Mouse (Mus musculus) midbrain, postnatal 0 days (tissue): ENCODE results near the gene Nfkb2. TPM values are rescaled to one million over a fixed set of nuclear protein-coding genes. Genes with fewer than 3 reads are reported as not detected.

Experiments
- ATAC-seq: fragments of 200-750 bp; cut with Nextera tagmentation; 2 replicates; pipeline ENCODE4 v1.8.0; 2017; ENCODE audit warnings: moderate number of reproducible peaks, mild to moderate bottlenecking, moderate TSS enrichment, moderate library complexity; ENCODE audit not compliant: low FRiP score
- DNase-seq: peaks from one replicate; pipeline ENCODE4 v3.0.0-alpha.2; 2015; ENCODE audit warnings: low spot score
- H3K27ac ChIP-seq: fragments of 300-500 bp; sonication (generic); 2 replicates; pipeline ENCODE4 v1.5.1; 2014; ENCODE audit warnings: low read depth, mild to moderate bottlenecking, low read length, mixed read lengths
- H3K27me3 ChIP-seq: fragments of 300-500 bp; sonication (generic); 2 replicates; pipeline ENCODE4 v1.6.1; 2014; ENCODE audit warnings: low read length, control low read depth, mixed read lengths; ENCODE audit not compliant: insufficient read depth
- H3K36me3 ChIP-seq: fragments of 300-500 bp; sonication (generic); 2 replicates; pipeline ENCODE4 v1.6.1; 2014; ENCODE audit warnings: low read length, control low read depth, mixed read lengths; ENCODE audit not compliant: insufficient read depth
- H3K4me1 ChIP-seq: fragments of 300-500 bp; sonication (generic); 2 replicates; pipeline ENCODE4 v1.6.1; 2014; ENCODE audit warnings: mild to moderate bottlenecking, control low read depth, antibody characterized with exemption, low read length, mixed read lengths; ENCODE audit not compliant: insufficient read depth
- H3K4me2 ChIP-seq: fragments of 300-500 bp; sonication (generic); 2 replicates; pipeline ENCODE4 v1.6.1; 2014; ENCODE audit warnings: low read depth, mild to moderate bottlenecking, low read length, mixed read lengths; ENCODE audit not compliant: poor library complexity, severe bottlenecking
- H3K4me3 ChIP-seq: fragments of 300-500 bp; sonication (generic); 2 replicates; pipeline ENCODE4 v1.5.1; 2014; ENCODE audit warnings: low read depth, mild to moderate bottlenecking, low read length, moderate library complexity
- H3K9ac ChIP-seq: fragments of 300-500 bp; sonication (generic); replicated peaks from 2 replicates; pipeline ENCODE4 v1.6.1; 2014; ENCODE audit warnings: mild to moderate bottlenecking, low read length, moderate library complexity, mixed read lengths; ENCODE audit not compliant: poor library complexity, severe bottlenecking
- H3K9me3 ChIP-seq: fragments of 300-500 bp; sonication (generic); 2 replicates; pipeline ENCODE4 v1.6.1; 2016; ENCODE audit warnings: low read length, control low read depth
- CTCF ChIP-seq: IDR thresholded peaks from 2 replicates; pipeline ENCODE4 v1.5.1; 2016; ENCODE audit warnings: antibody characterized with exemption, mild to moderate bottlenecking
- WGBS: fragments of 180-500 bp; shearing (Covaris S2); extraction: QIAGEN DNeasy Blood & Tissue Kit; methylation state at CpG from one replicate; pipeline ENCODE4 v1.1.7; 2014; 5-methylcytosine and 5-hydroxymethylcytosine counted together
- microRNA counts: library from miRNA; unstranded; fragments of <30 nt; microRNA quantifications from one replicate; lab custom pipeline; 2015
- microRNA-seq: library from miRNA; unstranded; fragments of <30 nt; microRNA quantifications from one replicate; pipeline ENCODE4, GENCODE M21; 2016; ENCODE audit warnings: borderline number of aligned reads
- polyA plus RNA-seq: library from polyadenylated mRNA; unstranded; fragments of >200 nt; fragmentation: Nextera tagmentation; extraction: Ambion mirVana; gene quantifications from 2 replicates; pipeline ENCODE4 v1.2.1, GENCODE M21; 2015
- total RNA-seq: library from RNA; depleted of rRNA; stranded (reverse); fragments of >200 nt; gene quantifications from 2 replicates; pipeline ENCODE4 v1.2.3, GENCODE M21; 2014; rRNA removed

Nfkb2 gene
- total and polyA plus RNA-seq, 2 experiments from 2014 or later = 2.4 to 3.1 TPM

- H3K4me2 ChIP-seq = peak overlapping the region; percentile 82
- no peaks in the 10 kb centered on the region for H3K9me3 ChIP-seq
- no peaks in the 10 kb centered on the region for H3K36me3 ChIP-seq
- H3K4me3 ChIP-seq = peak overlapping the region; percentile 62
- 22% methylated on average over 25 of the region's 25 CpGs for WGBS
- no peak for ATAC-seq
- no peak for DNase-seq
- no peaks in the 10 kb centered on the region for H3K27me3 ChIP-seq
- TF ChIP-seq CTCF = no peak
- peak overlapping the region; percentile 71 for H3K9ac ChIP-seq
- no peak overlapping the region for H3K27ac ChIP-seq
- peaks cover 3% of the 10 kb centered on the region; the same call in 1 of the 2 replicates for H3K4me1 ChIP-seq
These were observed 53.5 kb downstream of the Nfkb2 start for GRCm38 (mm10) chr19:46357344-46358280.

GRCm38 (mm10) chr19:46358381-46358780 lies 54.3 kb downstream of the Nfkb2 start:
- H3K27me3 ChIP-seq = no peaks in the 10 kb centered on the region
- no peaks in the 10 kb centered on the region for H3K36me3 ChIP-seq
- no peak overlapping the region for H3K4me3 ChIP-seq
- H3K4me2 ChIP-seq = no peak overlapping the region
- 66% methylated on average over 4 of the region's 4 CpGs for WGBS
- H3K9me3 ChIP-seq = no peaks in the 10 kb centered on the region
- TF ChIP-seq CTCF = no peak
- H3K4me1 ChIP-seq = peaks cover 3% of the 10 kb centered on the region; the same call in 1 of the 2 replicates
- no peak overlapping the region for H3K9ac ChIP-seq
- DNase-seq = no peak
- ATAC-seq = no peak
- H3K27ac ChIP-seq = no peak overlapping the region

MicroRNA genes within 50 kb of the gene (microRNA counts, 519-probe panel; counts per million panel counts)
- 528 counts per million, percentile 58 among the panel's probes with 10 or more counts for microRNA mmu-miR-146b (lab: Ali Mortazavi, UCI)

Small RNA genes lying within 50 kb of the gene (microRNA-seq; reads per million reads assigned to microRNA genes)
- 6.0 reads per million, percentile 12 among the genes with 10 or more reads in this experiment for gene Mir146b

Other genes starting within 250 kb of the Nfkb2 start
- gene Nolc1, start 228.5 kb upstream of the Nfkb2 start, total RNA-seq = 26.0 and 35.5 TPM in 2 replicates
- gene Nolc1, start 228.5 kb upstream of the Nfkb2 start, polyA plus RNA-seq = 55.7 and 63.5 TPM in 2 replicates
- 0.05 TPM in 1 of 2 replicates, not detected in the other for gene Elovl3, start 172.4 kb upstream of the Nfkb2 start, total RNA-seq
- 0.21 and 0.32 TPM in 2 replicates for gene Elovl3, start 172.4 kb upstream of the Nfkb2 start, polyA plus RNA-seq
- 1.9 and 3.1 TPM in 2 replicates for gene Pitx3, start 156.0 kb upstream of the Nfkb2 start, total RNA-seq
- gene Pitx3, start 156.0 kb upstream of the Nfkb2 start, polyA plus RNA-seq = 2.5 and 2.7 TPM in 2 replicates
- 59.8 and 60.9 TPM in 2 replicates for gene Gbf1, start 151.8 kb upstream of the Nfkb2 start, total RNA-seq
- gene Gbf1, start 151.8 kb upstream of the Nfkb2 start, polyA plus RNA-seq = 42.8 and 51.6 TPM in 2 replicates
- 471 and 481 TPM in 2 replicates for gene Psd, start 22.8 kb downstream of the Nfkb2 start, total RNA-seq
- gene Psd, start 22.8 kb downstream of the Nfkb2 start, polyA plus RNA-seq = 179 and 185 TPM in 2 replicates
- gene Fbxl15, start 23.9 kb downstream of the Nfkb2 start, total RNA-seq = 48.3 and 57.8 TPM in 2 replicates
- 55.2 and 56.8 TPM in 2 replicates for gene Fbxl15, start 23.9 kb downstream of the Nfkb2 start, polyA plus RNA-seq
- 157 and 177 TPM in 2 replicates for gene Cuedc2, start 34.4 kb downstream of the Nfkb2 start, total RNA-seq
- gene Cuedc2, start 34.4 kb downstream of the Nfkb2 start, polyA plus RNA-seq = 314 and 337 TPM in 2 replicates
- 7.2 and 19.2 TPM in 2 replicates for gene Mfsd13a, start 36.8 kb downstream of the Nfkb2 start, total RNA-seq
- 10.6 and 11.4 TPM in 2 replicates for gene Mfsd13a, start 36.8 kb downstream of the Nfkb2 start, polyA plus RNA-seq
- gene 2310034G01Rik, start 46.0 kb downstream of the Nfkb2 start, total RNA-seq = 2.0 and 3.8 TPM in 2 replicates
- 2.0 and 2.2 TPM in 2 replicates for gene 2310034G01Rik, start 46.0 kb downstream of the Nfkb2 start, polyA plus RNA-seq
- 356 and 359 TPM in 2 replicates for gene Actr1a, start 91.4 kb downstream of the Nfkb2 start, total RNA-seq
- 327 and 343 TPM in 2 replicates for gene Actr1a, start 91.4 kb downstream of the Nfkb2 start, polyA plus RNA-seq
- 11.5 and 14.4 TPM in 2 replicates for gene Sufu, start 92.6 kb downstream of the Nfkb2 start, total RNA-seq
- 13.2 and 14.5 TPM in 2 replicates for gene Sufu, start 92.6 kb downstream of the Nfkb2 start, polyA plus RNA-seq
- gene Trim8, start 197.4 kb downstream of the Nfkb2 start, total RNA-seq = 96.6 and 103 TPM in 2 replicates
- gene Trim8, start 197.4 kb downstream of the Nfkb2 start, polyA plus RNA-seq = 27.8 and 30.4 TPM in 2 replicates